Mouse (Mus musculus) forebrain, postnatal 0 days (tissue): ENCODE measurements at regions not wholly inside any gene's neighbourhood (a gene's known extent, or its start where the extent isn't known, plus 50 kb on each side); places are given as distances from the start of the nearest gene placed in this dataset.

ENCODE experiments used
- ATAC-seq: fragments of 200-750 bp; cut with Nextera tagmentation; 2 replicates; pipeline ENCODE4 v1.8.0; 2017; ENCODE audit warnings: mild to moderate bottlenecking, moderate library complexity
- DNase-seq: peaks from one replicate; pipeline ENCODE4 v3.0.0-alpha.2; 2015
- H3K27ac ChIP-seq: fragments of 300-500 bp; sonication (generic); 2 replicates; pipeline ENCODE4 v1.5.1; 2014; ENCODE audit warnings: low read depth, mild to moderate bottlenecking, antibody characterized with exemption, low read length, moderate library complexity, mixed read lengths
- H3K27me3 ChIP-seq: fragments of 300-500 bp; sonication (generic); 2 replicates; pipeline ENCODE4 v1.6.1; 2014; ENCODE audit warnings: mild to moderate bottlenecking, low read length, mixed read lengths; ENCODE audit not compliant: insufficient read depth
- H3K36me3 ChIP-seq: fragments of 300-500 bp; sonication (generic); 2 replicates; pipeline ENCODE4 v1.6.1; 2014; ENCODE audit warnings: mild to moderate bottlenecking, moderate library complexity; ENCODE audit not compliant: insufficient read depth
- H3K4me1 ChIP-seq: fragments of 300-500 bp; sonication (generic); 2 replicates; pipeline ENCODE4 v1.6.1; 2014; ENCODE audit warnings: antibody characterized with exemption; ENCODE audit not compliant: insufficient read depth
- H3K4me2 ChIP-seq: fragments of 300-500 bp; sonication (generic); 2 replicates; pipeline ENCODE4 v1.6.1; 2014; ENCODE audit warnings: low read depth, mild to moderate bottlenecking, moderate library complexity
- H3K4me3 ChIP-seq: fragments of 300-500 bp; sonication (generic); 2 replicates; pipeline ENCODE4 v1.5.1; 2014; ENCODE audit warnings: low read depth, low read length, mixed read lengths
- H3K9ac ChIP-seq: fragments of 300-500 bp; sonication (generic); 2 replicates; pipeline ENCODE4 v1.6.1; 2014; ENCODE audit warnings: mild to moderate bottlenecking
- H3K9me3 ChIP-seq: fragments of 300-500 bp; sonication (generic); 2 replicates; pipeline ENCODE4 v1.6.1; 2016; ENCODE audit warnings: low read length
- CTCF ChIP-seq: sonication (generic); IDR thresholded peaks from 2 replicates; pipeline ENCODE4 v1.5.1; 2016; ENCODE audit warnings: antibody characterized with exemption, control low read depth, low read depth
- WGBS: fragments of 180-500 bp; shearing (Covaris S2); extraction: QIAGEN DNeasy Blood & Tissue Kit; methylation state at CpG from one replicate; pipeline ENCODE4 v1.1.7; 2014; 5-methylcytosine and 5-hydroxymethylcytosine counted together

DNA sequence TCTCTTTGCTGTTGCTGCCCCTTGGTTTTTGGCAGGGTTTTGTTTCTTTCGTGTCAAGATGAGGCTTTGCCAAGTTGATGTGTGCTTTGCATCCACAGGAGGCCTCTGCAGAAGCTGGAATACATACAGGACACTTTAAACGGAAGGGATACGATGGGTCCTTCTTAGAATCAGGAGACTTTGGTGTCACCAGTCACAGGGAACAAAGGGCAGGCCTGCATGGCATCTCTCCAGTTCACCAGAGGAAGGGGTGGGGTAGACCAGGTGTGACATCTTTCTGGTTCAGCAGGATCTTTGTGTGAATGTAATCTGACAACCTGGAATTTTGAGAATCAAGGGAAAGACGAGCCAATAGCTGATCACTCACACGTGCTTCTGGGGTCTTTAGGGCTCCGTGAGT is 284.5 kb upstream of the Runx1 start:
- Histone ChIP-seq H3K36me3 (no peaks in the 10 kb centered on the region), H3K4me1 (no peaks in the 10 kb centered on the region), H3K4me2 (no peak overlapping the region), H3K27ac (no peak overlapping the region), H3K9me3 (no peaks in the 10 kb centered on the region), H3K9ac (no peak overlapping the region), H3K27me3 (no peaks in the 10 kb centered on the region), H3K4me3 (no peak overlapping the region)
- TF ChIP-seq CTCF, result no peak
- WGBS, result 68% methylated on average over 6 of the region's 6 CpGs
- ATAC-seq, result no peak
- no peak for DNase-seq

GRCm38 (mm10) chr16:93109683-93110407 is 283.9 kb upstream of the Runx1 start:
- no peaks in the 10 kb centered on the region for H3K36me3 ChIP-seq
- no peak for TF ChIP-seq CTCF
- no peaks in the 10 kb centered on the region for H3K9me3 ChIP-seq
- ATAC-seq (no peak), DNase-seq (no peak)
- no peak overlapping the region for H3K9ac ChIP-seq
- no peak overlapping the region for H3K4me2 ChIP-seq
- H3K27me3 ChIP-seq, result no peaks in the 10 kb centered on the region
- H3K4me1 ChIP-seq, result no peaks in the 10 kb centered on the region
- H3K4me3 ChIP-seq, result no peak overlapping the region
- WGBS, result 82% methylated on average over 12 of the region's 12 CpGs
- H3K27ac ChIP-seq, result no peak overlapping the region

DNA sequence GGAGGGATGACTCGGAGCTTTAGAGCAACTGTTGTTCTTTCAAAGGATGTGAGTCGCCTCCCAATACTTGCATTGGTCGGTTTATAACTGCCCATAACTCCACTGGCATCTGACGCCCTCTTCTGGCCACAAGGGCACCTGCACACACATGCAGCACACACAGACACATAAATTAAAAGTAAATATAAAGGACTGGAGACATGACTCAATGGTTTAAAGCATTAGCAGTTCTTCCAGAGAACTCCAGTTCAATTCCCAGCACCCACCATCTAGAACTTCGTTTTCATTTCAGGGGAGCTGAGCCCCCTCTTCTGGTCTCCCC is 281.5 kb upstream of the Runx1 start:
- Histone ChIP-seq H3K27me3 (no peaks in the 10 kb centered on the region), H3K27ac (no peak overlapping the region), H3K4me3 (no peak overlapping the region), H3K9me3 (no peaks in the 10 kb centered on the region), H3K4me1 (no peaks in the 10 kb centered on the region), H3K36me3 (no peaks in the 10 kb centered on the region), H3K4me2 (no peak overlapping the region), H3K9ac (no peak overlapping the region)
- ATAC-seq (no peak), DNase-seq (no peak)
- TF ChIP-seq CTCF, result peak; percentile 7; the same call in 1 of the 2 replicates
- WGBS, result 84% methylated on average over 5 of the region's 5 CpGs

- H3K4me1 ChIP-seq, result no peaks in the 10 kb centered on the region
- H3K9me3 ChIP-seq, result no peaks in the 10 kb centered on the region
- WGBS, result 81% methylated on average over 13 of the region's 13 CpGs
- H3K4me2 ChIP-seq, result no peak overlapping the region
- no peak overlapping the region for H3K27ac ChIP-seq
- H3K4me3 ChIP-seq, result no peak overlapping the region
- ATAC-seq (no peak), DNase-seq (no peak)
- no peak for TF ChIP-seq CTCF
- no peak overlapping the region for H3K9ac ChIP-seq
- no peaks in the 10 kb centered on the region for H3K36me3 ChIP-seq
- H3K27me3 ChIP-seq, result no peaks in the 10 kb centered on the region
Measured at GRCm38 (mm10) chr16:93106811-93107523, 281.0 kb upstream of the Runx1 start.

GRCm38 (mm10) chr16:93102174-93102573 is 276.2 kb upstream of the Runx1 start:
- Histone ChIP-seq H3K4me1 (no peaks in the 10 kb centered on the region), H3K27ac (no peak overlapping the region), H3K27me3 (no peaks in the 10 kb centered on the region), H3K4me2 (no peak overlapping the region), H3K36me3 (no peaks in the 10 kb centered on the region), H3K9me3 (no peaks in the 10 kb centered on the region), H3K4me3 (no peak overlapping the region), H3K9ac (no peak overlapping the region)
- 26% methylated on average over 3 of the region's 3 CpGs for WGBS
- ATAC-seq, result peak; percentile 54; the same call in 1 of the 2 replicates
- TF ChIP-seq CTCF, result no peak
- no peak for DNase-seq

DNA sequence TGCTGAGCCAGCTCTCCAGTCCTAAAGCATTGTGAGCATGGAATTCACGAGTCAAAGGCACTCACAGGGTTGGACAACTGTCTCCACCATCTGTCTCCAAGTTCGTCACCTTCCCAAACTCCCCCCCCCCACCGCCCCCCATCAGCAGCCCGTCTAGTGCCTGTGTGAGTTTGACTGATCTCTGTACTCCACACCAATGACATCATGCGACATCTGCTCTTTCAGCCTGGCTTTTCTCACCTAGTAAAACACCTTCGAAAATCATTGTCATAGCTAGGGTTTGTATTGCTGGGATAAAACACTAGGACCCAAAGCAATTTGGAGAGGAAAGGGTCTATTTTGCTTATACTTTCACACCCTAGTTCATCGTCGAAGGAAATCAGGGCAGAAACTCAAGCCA is 272.1 kb upstream of the Runx1 start:
- WGBS, result 60% methylated on average over 8 of the region's 8 CpGs
- no peak overlapping the region for H3K4me3 ChIP-seq
- no peak for TF ChIP-seq CTCF
- ATAC-seq (no peak), DNase-seq (no peak)
- no peak overlapping the region for H3K4me2 ChIP-seq
- H3K27me3 ChIP-seq, result no peaks in the 10 kb centered on the region
- no peaks in the 10 kb centered on the region for H3K36me3 ChIP-seq
- no peaks in the 10 kb centered on the region for H3K9me3 ChIP-seq
- H3K9ac ChIP-seq, result no peak overlapping the region
- H3K27ac ChIP-seq, result no peak overlapping the region
- no peaks in the 10 kb centered on the region for H3K4me1 ChIP-seq

- H3K36me3 ChIP-seq, result no peaks in the 10 kb centered on the region
- no peak overlapping the region for H3K4me2 ChIP-seq
- H3K9ac ChIP-seq, result no peak overlapping the region
- H3K27ac ChIP-seq, result no peak overlapping the region
- H3K27me3 ChIP-seq, result no peaks in the 10 kb centered on the region
- no peaks in the 10 kb centered on the region for H3K4me1 ChIP-seq
- WGBS, result 79% methylated on average over 5 of the region's 5 CpGs
- no peak for DNase-seq
- TF ChIP-seq CTCF, result no peak
- no peaks in the 10 kb centered on the region for H3K9me3 ChIP-seq
- ATAC-seq, result no peak
- no peak overlapping the region for H3K4me3 ChIP-seq
Measured at GRCm38 (mm10) chr16:93096175-93096574, 270.2 kb upstream of the Runx1 start.
